ENCODE assay signal across 8 mouse cellular contexts in the genomic region with DNA sequence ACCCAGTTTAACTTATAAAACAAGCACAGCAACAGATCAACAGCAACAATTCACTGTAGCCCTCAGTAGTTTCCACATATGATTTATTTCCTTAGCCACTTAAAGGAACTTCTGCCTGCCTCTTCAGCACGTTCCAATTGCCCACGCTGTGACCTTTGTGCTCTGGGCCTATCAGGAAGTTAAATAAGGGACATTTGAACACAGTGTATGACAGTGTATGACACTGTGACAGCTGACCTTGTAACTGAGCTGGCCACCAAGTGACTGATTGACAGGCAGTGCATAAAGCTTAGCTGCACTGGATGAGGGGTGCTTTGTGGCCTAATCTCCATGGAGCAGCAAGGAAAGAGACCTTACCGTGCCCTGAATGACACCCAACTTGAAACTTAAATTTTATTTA.
DNase-seq lines count a peak whose midpoint lies in the region; ATAC-seq lines count a peak whose summit lies in the region.

No protein-coding gene starts in this region.

- WGBS in heart, embryonic 13.5 days: 59% methylated on average over 3 of the region's 3 CpGs
- 62% methylated on average over 3 of the region's 3 CpGs for WGBS in embryonic facial prominence, embryonic 13.5 days
- WGBS in hindbrain, embryonic 11.5 days: 66% methylated on average over 3 of the region's 3 CpGs
- WGBS in midbrain, embryonic 13.5 days: 64% methylated on average over 3 of the region's 3 CpGs

- ATAC-seq in heart, embryonic 13.5 days (ENCODE audit: extremely low read depth, insufficient number of reproducible peaks, low FRiP score, low TSS enrichment): no peak
- no peak for ATAC-seq in embryonic facial prominence, embryonic 13.5 days (ENCODE audit: insufficient number of reproducible peaks, insufficient read depth, low FRiP score, low TSS enrichment, low read depth)
- ATAC-seq in hindbrain, embryonic 11.5 days (ENCODE audit: low FRiP score): 0 out of 2 replicates have a peak, but pooled peaks have one; percentile 35
- peak; percentile 58; the same call in 1 of the 2 replicates for ATAC-seq in midbrain, embryonic 13.5 days
- ATAC-seq in frontal cortex, adult (ENCODE audit: low TSS enrichment): no peak

- peak overlapping the region; percentile 56 for H3K9ac ChIP-seq in heart, embryonic 13.5 days
- no peak overlapping the region for H3K9ac ChIP-seq in embryonic facial prominence, embryonic 13.5 days
- no peak overlapping the region for H3K9ac ChIP-seq in hindbrain, embryonic 11.5 days (ENCODE audit: low read depth, low read length)
- H3K9ac ChIP-seq in midbrain, embryonic 13.5 days (replicated peaks): no peak overlapping the region

- intact Hi-C loops in heart, postnatal 14 days (cut with DNase I): loop anchor here (5.0 to 10.0 kb wide), 3 partner anchors 279 to 707 kb away; no protein-coding TSS in a partner anchor

- peaks cover 17% of the 10 kb centered on the region for H3K36me3 ChIP-seq in heart, embryonic 13.5 days
- H3K36me3 ChIP-seq in embryonic facial prominence, embryonic 13.5 days: peaks cover 6% of the 10 kb centered on the region; the same call in 1 of the 2 replicates
- no peaks in the 10 kb centered on the region for H3K36me3 ChIP-seq in hindbrain, embryonic 11.5 days (ENCODE audit: control insufficient read depth, insufficient read depth, low read length)
- H3K36me3 ChIP-seq in midbrain, embryonic 13.5 days: peaks cover 22% of the 10 kb centered on the region

- H3K4me1 ChIP-seq in heart, embryonic 13.5 days: peaks cover 14% of the 10 kb centered on the region
- peaks cover 11% of the 10 kb centered on the region for H3K4me1 ChIP-seq in embryonic facial prominence, embryonic 13.5 days
- H3K4me1 ChIP-seq in hindbrain, embryonic 11.5 days (replicated peaks; ENCODE audit: control insufficient read depth, insufficient read depth, low read length): no peaks in the 10 kb centered on the region; the same call in 1 of the 2 replicates
- peaks cover 14% of the 10 kb centered on the region for H3K4me1 ChIP-seq in midbrain, embryonic 13.5 days (replicated peaks)

- H3K27me3 ChIP-seq in heart, embryonic 13.5 days (replicated peaks): no peaks in the 10 kb centered on the region
- no peaks in the 10 kb centered on the region for H3K27me3 ChIP-seq in embryonic facial prominence, embryonic 13.5 days
- no peaks in the 10 kb centered on the region for H3K27me3 ChIP-seq in hindbrain, embryonic 11.5 days (ENCODE audit: control insufficient read depth, insufficient read depth, low read length)
- no peaks in the 10 kb centered on the region for H3K27me3 ChIP-seq in midbrain, embryonic 13.5 days

- DNase-seq in heart, postnatal 14 days: no peak
- no peak for DNase-seq in hindbrain, embryonic 11.5 days (ENCODE audit: low spot score)
- no peak for DNase-seq in frontal cortex, postnatal 25 days (ENCODE audit: low spot score in 2 of 2)
- no peak for DNase-seq in gastrocnemius, adult 8-10 months (ENCODE audit: low spot score in 2 of 2)

- no peak overlapping the region for H3K4me2 ChIP-seq in heart, embryonic 13.5 days
- no peak overlapping the region for H3K4me2 ChIP-seq in embryonic facial prominence, embryonic 13.5 days
- H3K4me2 ChIP-seq in hindbrain, embryonic 11.5 days (replicated peaks; ENCODE audit: low read depth, low read length): no peak overlapping the region
- no peak overlapping the region for H3K4me2 ChIP-seq in midbrain, embryonic 13.5 days (replicated peaks)

- no peak overlapping the region for H3K4me3 ChIP-seq in heart, embryonic 13.5 days
- no peak overlapping the region for H3K4me3 ChIP-seq in embryonic facial prominence, embryonic 13.5 days
- no peak overlapping the region for H3K4me3 ChIP-seq in hindbrain, embryonic 11.5 days (ENCODE audit: low read depth, low read length)
- no peak overlapping the region for H3K4me3 ChIP-seq in midbrain, embryonic 13.5 days (replicated peaks)

- H3K9me3 ChIP-seq in heart, embryonic 13.5 days: no peaks in the 10 kb centered on the region
- H3K9me3 ChIP-seq in embryonic facial prominence, embryonic 13.5 days: no peaks in the 10 kb centered on the region
- H3K9me3 ChIP-seq in hindbrain, embryonic 11.5 days (ENCODE audit: control insufficient read depth, low read length): no peaks in the 10 kb centered on the region
- H3K9me3 ChIP-seq in midbrain, embryonic 13.5 days: no peaks in the 10 kb centered on the region

- peak overlapping the region; percentile 67 for H3K27ac ChIP-seq in heart, embryonic 13.5 days (replicated peaks)
- peak overlapping the region; percentile 68 for H3K27ac ChIP-seq in embryonic facial prominence, embryonic 13.5 days
- H3K27ac ChIP-seq in hindbrain, embryonic 11.5 days (ENCODE audit: low read depth, low read length): 0 out of 2 replicates have a peak overlapping the region, but pooled peaks have one; percentile 47
- H3K27ac ChIP-seq in midbrain, embryonic 13.5 days: peak overlapping the region; percentile 67; the same call in 1 of the 2 replicates

Comparison
In these comparisons a context has a peak if more than half of its experiments do, and no peak if none do; other contexts are left out.
1. ATAC-seq: peak in hindbrain, embryonic 11.5 days (single experiment) and midbrain, embryonic 13.5 days (single experiment); none in heart, embryonic 13.5 days (single experiment), embryonic facial prominence, embryonic 13.5 days (single experiment) and frontal cortex, adult (single experiment).
2. Peak in every context shown above with its lines, with median percentiles within 50 percentile points of each other: H3K27ac ChIP-seq.